Mouse (Mus musculus) MEL (cell line): ENCODE results near the gene Gm13283. TPM values are rescaled to one million over a fixed set of nuclear protein-coding genes. Genes with fewer than 3 reads are reported as not detected.
A peak's percentile ranks its signal among the peaks of the same experiment; 100 is the strongest.
"Not testable (repeated sequence)": the region's sequence is repeated elsewhere in the genome, so short reads cannot be mapped to it uniquely, and the experiment has no call there.

Experiments
- DNase-seq: peaks from one replicate; pipeline ENCODE4 v3.0.0; 2011; ENCODE audit warnings: low read depth, low spot score
- H3K27ac ChIP-seq: 2 replicates; pipeline ENCODE4 v1.5.1; 2012; ENCODE audit warnings: low read depth, mild to moderate bottlenecking, control low read depth, low read length, moderate library complexity; ENCODE audit not compliant: control insufficient read depth
- H3K27me3 ChIP-seq, 2 experiments: fragments of 150-350 bp in 1 of 2; sonication (generic) in 1 of 2; 2 replicates each; pipeline ENCODE4 v1.6.1; 2012; ENCODE audit warnings: low read length in 2 of 2, mild to moderate bottlenecking in 2 of 2, improper control_type of control experiment in 1 of 2, moderate library complexity in 1 of 2; ENCODE audit not compliant: insufficient read depth in 2 of 2, control insufficient read depth in 1 of 2
- H3K36me3 ChIP-seq, 2 experiments: 2 replicates each; pipeline ENCODE4 v1.6.1; 2012 to 2014; ENCODE audit warnings: low read length in 2 of 2, improper control_type of control experiment in 1 of 2, inconsistent platforms in 1 of 2, mild to moderate bottlenecking in 1 of 2; ENCODE audit not compliant: insufficient read depth in 2 of 2, control insufficient read depth in 1 of 2
- H3K4me1 ChIP-seq, 2 experiments: fragments of 150-350 bp in 1 of 2; sonication (generic) in 1 of 2; 2 replicates each; pipeline ENCODE4 v1.6.1; 2012; ENCODE audit warnings: low read length in 2 of 2, improper control_type of control experiment in 1 of 2, mild to moderate bottlenecking in 1 of 2; ENCODE audit not compliant: insufficient read depth in 2 of 2, control insufficient read depth in 1 of 2
- H3K4me3 ChIP-seq, 2 experiments: fragments of 150-350 bp in 1 of 2; sonication (generic) in 1 of 2; 2 replicates each; pipeline ENCODE4 v1.5.1; 2012; ENCODE audit warnings: low read depth in 2 of 2, low read length in 2 of 2, mild to moderate bottlenecking in 2 of 2, moderate library complexity in 2 of 2, control low read depth in 1 of 2, improper control_type of control experiment in 1 of 2; ENCODE audit not compliant: control insufficient read depth in 1 of 2, insufficient read depth in 1 of 2
- H3K79me2 ChIP-seq: 2 replicates; pipeline ENCODE4 v1.6.1; 2012; ENCODE audit warnings: mild to moderate bottlenecking, low read length, moderate library complexity; ENCODE audit not compliant: control insufficient read depth, poor library complexity, insufficient read depth
- H3K9ac ChIP-seq: 2 replicates; pipeline ENCODE4 v1.6.1; 2012; ENCODE audit warnings: low read depth, mild to moderate bottlenecking, control low read depth, low read length, moderate library complexity; ENCODE audit not compliant: control insufficient read depth, poor library complexity, severe bottlenecking
- H3K9me3 ChIP-seq: fragments of 150-350 bp; sonication (generic); replicated peaks from 2 replicates; pipeline ENCODE4 v1.6.1; 2012; ENCODE audit warnings: mild to moderate bottlenecking, low read length, improper control_type of control experiment, moderate library complexity; ENCODE audit not compliant: insufficient read depth
- CHD2 ChIP-seq: IDR thresholded peaks from 2 replicates; pipeline ENCODE4 v1.6.1; 2011; ENCODE audit warnings: low read length, improper control_type of control experiment
- CTCF ChIP-seq, 3 experiments: IDR thresholded peaks in 2 of 3; conservative IDR thresholded peaks in 1 of 3; 2 replicates each; pipeline ENCODE4 v1.5.1; 2011 to 2012; ENCODE audit warnings: low read length in 3 of 3, low read depth in 2 of 3, mild to moderate bottlenecking in 2 of 3, improper control_type of control experiment in 1 of 3, inconsistent platforms in 1 of 3, mixed read lengths in 1 of 3, moderate library complexity in 1 of 3; ENCODE audit not compliant: control insufficient read depth in 1 of 3, insufficient read depth in 1 of 3, poor library complexity in 1 of 3, severe bottlenecking in 1 of 3
- KAT2A ChIP-seq: conservative IDR thresholded peaks from 2 replicates; pipeline ENCODE4 v1.6.1; 2012; ENCODE audit warnings: low read depth, low read length, improper control_type of control experiment, inconsistent platforms
- RCOR1 ChIP-seq: IDR thresholded peaks from 2 replicates; pipeline ENCODE4 v1.6.1; 2012; ENCODE audit warnings: low read depth, mild to moderate bottlenecking, inconsistent platforms, low read length, improper control_type of control experiment
- ZMIZ1 ChIP-seq: IDR thresholded peaks from 2 replicates; pipeline ENCODE4 v1.6.1; 2012; ENCODE audit warnings: low read depth, mild to moderate bottlenecking, inconsistent platforms, low read length, improper control_type of control experiment, moderate library complexity
- polyA plus RNA-seq, 2 experiments: library from polyadenylated mRNA; stranded (reverse) in 1 of 2; unstranded in 1 of 2; fragments of >175 nt in 1 of 2; fragments of >200 nt in 1 of 2; gene quantifications; 2 replicates each; pipeline versions ENCODE4 v1.2.1 to v1.2.4; 2012; ENCODE audit warnings: low replicate concordance in 2 of 2, low read depth in 1 of 2; ENCODE audit not compliant: insufficient read length in 2 of 2, insufficient read depth in 1 of 2, missing spikeins in 1 of 2
- total RNA-seq: library from RNA; depleted of rRNA; stranded (reverse); fragments of 300-350 nt; gene quantifications from 2 replicates; pipeline ENCODE4 v1.2.3, GENCODE M21; 2012

Gene Gm13283
- total and polyA plus RNA-seq, 3 experiments: not detected

DNA sequence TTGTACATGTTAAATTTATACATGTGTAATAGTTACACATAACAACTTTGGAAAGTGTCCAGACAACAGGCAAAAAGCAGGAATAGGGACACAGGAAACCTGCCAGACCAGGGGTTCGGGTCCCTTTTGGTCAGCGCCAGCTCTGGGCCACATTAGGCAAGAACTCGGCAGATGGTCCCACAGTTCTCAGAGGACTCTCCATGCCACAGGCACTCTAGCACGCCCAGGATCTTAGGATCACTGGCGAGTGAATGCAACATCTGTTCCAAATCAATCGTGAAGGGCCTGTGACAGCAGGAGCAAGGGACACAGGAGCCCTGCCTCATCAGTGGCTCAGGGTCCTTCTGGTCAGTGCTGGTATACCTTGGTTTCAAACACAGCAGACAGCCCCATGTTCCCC lies 10.0 kb upstream of the Gm13283 start:
- Histone ChIP-seq H3K27ac (no peak overlapping the region), H3K4me1 (no peaks in the 10 kb centered on the region), H3K27me3 (no peaks in the 10 kb centered on the region; a peak in 2 of 4 replicates), H3K36me3 (no peaks in the 10 kb centered on the region), H3K9ac (no peak overlapping the region), H3K4me3 (no peak overlapping the region), H3K9me3 (no peaks in the 10 kb centered on the region), H3K79me2 (no peaks in the 10 kb centered on the region)
- DNase-seq: no peak
- no peak for TF ChIP-seq CTCF (IDR thresholded peaks at IDR 0.05 in 2 of 3, conservative IDR thresholded peaks at IDR 0.05 in 1 of 3; ENCODE audit: control insufficient read depth in 1 of 3, insufficient read depth in 1 of 3, low read depth in 2 of 3, low read length in 3 of 3, poor library complexity in 1 of 3, severe bottlenecking in 1 of 3)
- no peak for TF ChIP-seq KAT2A
- no peak for TF ChIP-seq CHD2
- no peak for TF ChIP-seq RCOR1

DNA sequence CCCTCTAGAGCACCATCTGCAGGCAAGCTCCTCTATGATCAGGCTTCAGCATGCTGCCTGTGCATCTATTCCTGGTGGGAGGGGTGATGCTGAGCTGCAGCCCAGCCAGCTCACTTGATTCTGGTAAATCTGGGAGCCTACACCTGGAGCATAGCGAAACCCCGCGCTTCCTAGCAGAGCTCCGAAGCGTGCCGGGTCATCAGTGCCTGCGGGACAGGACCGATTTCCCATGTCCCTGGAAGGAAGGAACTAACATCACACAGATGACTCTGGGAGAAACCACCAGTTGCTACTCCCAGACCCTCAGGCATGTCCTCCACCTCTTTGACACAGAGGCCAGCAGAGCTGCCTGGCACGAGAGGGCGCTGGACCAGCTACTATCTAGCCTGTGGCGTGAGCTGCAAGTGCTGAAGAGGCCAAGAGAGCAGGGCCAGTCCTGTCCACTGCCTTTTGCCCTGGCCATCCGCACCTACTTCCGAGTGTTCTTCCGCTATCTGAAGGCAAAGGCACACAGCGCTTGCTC lies 5.0 kb upstream of the Gm13283 start, which contains the start of gene Gm13271:
TSS of gene Gm13271 (plus strand) at position 51 of the 523 bp plus-strand sequence.
- H3K27ac ChIP-seq, H3K27me3 ChIP-seq, H3K36me3 ChIP-seq, H3K9me3 ChIP-seq, H3K4me3 ChIP-seq, H3K9ac ChIP-seq, DNase-seq, H3K4me1 ChIP-seq, H3K79me2 ChIP-seq: not testable (repeated sequence)

DNA sequence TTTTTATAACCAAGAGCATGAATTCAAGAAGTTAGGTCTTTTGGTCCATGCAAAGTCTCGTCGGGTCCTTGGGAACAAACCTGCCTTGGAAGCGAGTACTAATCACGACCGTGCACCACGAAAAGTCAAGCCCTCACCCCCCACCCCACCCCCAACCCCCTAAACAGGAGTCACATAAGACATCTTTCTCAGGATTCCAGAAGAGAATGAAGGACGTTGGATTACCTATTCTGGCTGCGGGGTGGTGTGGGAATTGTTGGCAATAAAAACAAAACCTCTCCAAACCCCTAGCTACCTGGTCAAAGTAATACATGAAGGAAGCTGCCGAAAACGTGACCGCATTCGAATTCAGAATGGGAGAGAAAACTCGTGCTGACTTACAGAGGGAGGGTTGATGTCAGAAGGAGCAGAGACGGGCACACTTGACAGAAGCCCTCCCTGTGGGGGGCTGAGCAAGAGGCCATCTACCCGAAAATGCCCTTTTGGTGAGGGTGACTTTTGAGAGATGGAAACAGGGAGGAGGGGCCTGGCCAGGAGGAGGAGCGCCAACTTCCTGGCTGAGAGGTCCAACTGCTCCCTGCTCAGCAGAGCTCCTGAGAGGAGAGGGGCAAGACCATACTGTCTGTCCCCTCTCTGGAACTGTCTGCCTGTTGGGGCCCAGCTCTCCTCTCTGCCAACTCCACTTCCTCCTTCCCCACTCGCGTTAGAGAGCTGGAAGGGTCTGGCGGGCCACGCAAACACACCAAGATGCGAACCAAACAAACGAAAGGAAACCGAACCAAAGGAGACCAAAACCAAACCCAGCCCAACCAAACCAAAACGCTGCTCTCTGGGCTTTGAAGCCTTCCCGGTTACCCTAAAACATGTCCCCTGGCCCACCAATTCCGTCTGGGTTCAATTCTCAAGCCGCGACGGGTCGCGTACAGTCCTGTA lies 3.1 kb upstream of the Gm13283 start:
- H3K27me3 ChIP-seq, H3K27ac ChIP-seq, H3K36me3 ChIP-seq, H3K9ac ChIP-seq, H3K4me1 ChIP-seq, H3K79me2 ChIP-seq, H3K4me3 ChIP-seq, H3K9me3 ChIP-seq: not testable (repeated sequence)
- DNase-seq: peak; percentile 75
- TF ChIP-seq ZMIZ1: 0 out of 2 replicates have a peak, but pooled peaks have one; percentile 68

DNA sequence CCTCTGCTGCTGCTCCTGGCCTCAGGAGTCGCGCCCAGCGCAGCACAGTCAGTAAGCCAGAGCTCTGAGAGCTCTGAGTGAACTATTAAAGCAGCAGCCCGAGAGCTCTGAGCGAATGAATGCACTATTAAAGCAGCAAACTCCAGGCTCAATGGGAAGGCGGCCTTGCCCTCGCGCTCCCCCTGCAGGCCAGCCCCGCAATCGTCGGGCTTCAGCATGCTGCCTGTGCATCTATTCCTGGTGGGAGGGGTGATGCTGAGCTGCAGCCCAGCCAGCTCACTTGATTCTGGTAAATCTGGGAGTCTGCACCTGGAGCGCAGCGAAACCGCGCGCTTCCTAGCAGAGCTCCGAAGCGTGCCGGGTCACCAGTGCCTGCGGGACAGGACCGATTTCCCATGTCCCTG lies 2.3 kb upstream of the Gm13283 start:
- H3K27me3 ChIP-seq, H3K9ac ChIP-seq, H3K4me3 ChIP-seq: not testable (repeated sequence)

DNA sequence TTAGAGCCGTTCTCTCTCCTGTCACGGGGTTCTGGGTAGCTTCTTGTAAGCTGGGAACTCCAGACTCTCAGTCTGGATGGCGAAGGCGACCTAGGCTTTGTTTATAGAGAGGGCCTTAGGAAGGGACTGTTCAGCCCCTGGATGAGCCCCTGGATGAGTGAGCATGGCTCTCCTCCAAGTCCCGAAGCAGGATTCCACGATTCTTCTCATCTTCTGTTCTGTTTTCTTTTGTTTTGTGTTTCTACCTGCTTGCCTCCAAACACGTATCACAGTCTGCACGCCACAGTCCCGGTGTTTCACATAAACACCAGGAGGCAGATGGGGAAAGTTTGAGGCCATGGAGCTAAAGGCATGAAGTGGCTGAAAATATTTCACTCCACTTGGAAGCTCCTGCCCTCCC lies 1.2 kb upstream of the Gm13283 start:
- not testable (repeated sequence) for H3K27ac ChIP-seq, H3K4me1 ChIP-seq, H3K4me3 ChIP-seq, DNase-seq, H3K9me3 ChIP-seq, H3K27me3 ChIP-seq, H3K79me2 ChIP-seq, H3K9ac ChIP-seq, H3K36me3 ChIP-seq

More for the DNA sequence above, 2.3 kb upstream of the Gm13283 start:
- not testable (repeated sequence) for H3K4me1 ChIP-seq, H3K27ac ChIP-seq, H3K79me2 ChIP-seq, H3K36me3 ChIP-seq, DNase-seq, H3K9me3 ChIP-seq

DNA sequence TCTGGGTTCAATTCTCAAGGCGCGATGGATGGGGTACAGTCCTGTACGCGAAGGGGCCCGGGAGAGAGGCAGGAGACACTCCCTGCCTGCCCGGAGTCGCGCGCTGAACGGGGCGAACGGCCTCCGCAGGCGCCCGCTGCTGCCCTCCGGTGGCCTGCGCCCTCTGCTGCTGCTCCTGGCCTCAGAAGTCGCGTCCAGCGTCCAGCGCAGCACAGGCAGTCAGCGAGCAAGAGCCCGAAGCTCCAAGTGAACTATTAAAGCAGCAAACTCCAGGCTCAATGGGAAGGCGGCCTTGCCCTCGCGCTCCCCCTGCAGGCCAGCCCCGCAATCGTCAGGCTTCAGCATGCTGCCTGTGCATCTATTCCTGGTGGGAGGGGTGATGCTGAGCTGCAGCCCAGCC lies 512 bp downstream of the Gm13283 start:
- H3K27me3 ChIP-seq, H3K9me3 ChIP-seq, DNase-seq, H3K4me1 ChIP-seq, H3K27ac ChIP-seq, H3K79me2 ChIP-seq, H3K4me3 ChIP-seq, H3K36me3 ChIP-seq: not testable (repeated sequence)
- peak overlapping the region; percentile 25; the same call in 1 of the 2 replicates for H3K9ac ChIP-seq
